In the genomic region with DNA sequence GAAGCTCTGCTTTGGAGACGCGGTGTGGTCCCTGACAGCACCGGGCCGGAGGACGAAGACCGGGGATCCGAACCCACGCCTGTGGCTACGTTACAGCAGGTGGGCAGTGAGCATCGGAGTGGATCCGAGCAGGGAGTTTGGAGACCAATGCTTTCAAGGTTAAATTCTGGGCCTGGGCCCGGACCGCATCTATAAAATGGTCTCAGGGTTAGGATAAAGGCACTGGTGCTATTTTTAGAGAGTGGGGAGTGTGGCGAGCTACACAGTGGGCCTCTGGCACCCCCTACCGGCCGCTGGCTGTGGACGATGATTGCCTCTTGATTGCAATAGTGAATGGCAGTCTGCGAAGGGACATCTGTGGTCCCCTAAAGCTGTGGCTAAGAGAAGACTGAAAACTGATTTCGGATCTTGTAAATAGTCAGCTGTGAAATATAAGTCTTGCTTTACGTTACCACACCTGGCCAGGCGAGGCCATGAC, we compare ENCODE assay signal across 8 mouse cellular contexts. TPM values are rescaled to one million over a fixed set of nuclear protein-coding genes. Genes with fewer than 3 reads are reported as not detected.
DNase-seq lines count a peak whose midpoint lies in the region; ATAC-seq lines count a peak whose summit lies in the region.

TSS of gene Pop5 (plus strand) at position 51 of the 478 bp plus-strand sequence.

- peak; percentile 91 for DNase-seq in ZHBTc4 (ENCODE audit: low read depth, low spot score)
- peak; percentile 83 to 84 for DNase-seq in gastrocnemius, adult 8-10 months (ENCODE audit: low spot score in 2 of 2)
- DNase-seq in hindlimb bud, embryonic 11.5 days (ENCODE audit: extremely low spot score, low read depth, low spot score), result peak; percentile 47
- DNase-seq in left cerebral cortex, adult 8-10 months (ENCODE audit: low spot score in 2 of 2), result peak; percentile 79 to 89
- DNase-seq in right cerebral cortex, postnatal 14 days, result peak; percentile 96
- DNase-seq in urinary bladder, postnatal 36 days (ENCODE audit: low spot score in 2 of 2), result peak; percentile 81 to 89

- peak; percentile 78 for ATAC-seq in common myeloid progenitor, adult 5-6 weeks (replicated peaks; ENCODE audit: low read depth, poor library complexity, severe bottlenecking)
- peak; percentile 86 for ATAC-seq in megakaryocyte progenitor cell, adult 5-6 weeks (replicated peaks; ENCODE audit: poor library complexity)

RNA-seq across cellular contexts. Expression of gene Pop5, which starts in this region (rescaled TPM):
- total RNA-seq in common myeloid progenitor, adult 5-6 weeks (2017), result 75.6 and 104 TPM in 2 replicates
- 10 to 100 TPM; 27.3 to 40.7 (median 38.0) TPM for total RNA-seq in gastrocnemius, adult 8-10 months (2022)
- 10 to 100 TPM; 72.0 to 91.4 (median 77.3) TPM for total RNA-seq in left cerebral cortex, adult 8-10 months (2022)
- 67.7 and 81.9 TPM in 2 replicates for total RNA-seq in megakaryocyte progenitor cell, adult 5-6 weeks (2015)
- total RNA-seq in megakaryocyte progenitor cell, adult 5-6 weeks (2017), result 76.4 and 82.8 TPM in 2 replicates

Comparison
In these comparisons a context has a peak if more than half of its experiments do, and no peak if none do; other contexts are left out.
1. Peak in every context shown above with its lines: DNase-seq and ATAC-seq.